Mouse (Mus musculus) neural tube, embryonic 10.5 days (tissue): ENCODE data around the gene Capzb.

Experiments used
- DNase-seq: peaks from one replicate; pipeline ENCODE4 v3.0.0-alpha.2; 2017; ENCODE audit warnings: low spot score; ENCODE audit errors: extremely low spot score

The Capzb gene

DNA sequence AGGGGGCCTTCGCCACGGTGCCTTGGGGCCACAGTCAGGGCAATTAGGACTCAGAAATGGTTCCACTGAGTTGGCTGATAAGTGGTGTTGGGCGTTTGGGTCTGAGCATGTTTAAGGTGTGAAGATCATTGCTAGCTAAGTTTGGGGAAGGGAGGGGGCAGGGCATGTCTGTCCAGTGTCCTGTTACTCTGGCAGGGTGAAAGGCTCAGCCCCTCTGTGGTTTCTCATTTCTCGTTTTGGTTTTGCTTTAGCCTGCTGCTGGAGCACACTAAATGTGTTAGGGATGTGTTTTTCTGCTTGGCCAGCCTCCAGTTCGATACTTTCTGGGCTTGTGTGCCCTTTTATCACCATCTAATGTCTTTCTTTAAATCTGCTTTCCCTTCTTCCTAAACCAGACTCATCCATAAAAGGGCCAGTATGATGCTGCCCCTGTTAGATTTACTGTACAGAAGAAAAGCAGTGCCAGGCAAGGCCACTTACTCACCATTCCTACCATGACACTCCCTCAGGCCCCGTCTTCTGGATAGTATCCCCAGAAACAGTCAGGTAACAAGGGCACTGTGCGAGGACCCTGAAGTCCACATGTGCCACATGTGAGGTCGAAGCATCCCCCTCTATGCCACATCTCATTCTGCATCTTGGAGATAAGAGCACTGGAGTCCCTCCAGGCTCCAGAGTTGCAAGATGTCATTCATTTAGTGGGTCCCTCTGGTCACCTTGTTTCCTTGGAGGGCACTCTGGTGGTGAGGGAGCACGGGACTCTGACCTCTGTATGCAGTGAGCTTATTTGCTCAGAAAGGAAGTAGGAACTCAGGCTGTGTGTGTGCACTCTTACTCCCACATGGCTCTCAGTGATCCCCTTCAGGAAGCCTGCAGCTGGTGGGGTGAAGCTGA lies 15.8 kb downstream of the Capzb start:
- DNase-seq, result no peak

DNA sequence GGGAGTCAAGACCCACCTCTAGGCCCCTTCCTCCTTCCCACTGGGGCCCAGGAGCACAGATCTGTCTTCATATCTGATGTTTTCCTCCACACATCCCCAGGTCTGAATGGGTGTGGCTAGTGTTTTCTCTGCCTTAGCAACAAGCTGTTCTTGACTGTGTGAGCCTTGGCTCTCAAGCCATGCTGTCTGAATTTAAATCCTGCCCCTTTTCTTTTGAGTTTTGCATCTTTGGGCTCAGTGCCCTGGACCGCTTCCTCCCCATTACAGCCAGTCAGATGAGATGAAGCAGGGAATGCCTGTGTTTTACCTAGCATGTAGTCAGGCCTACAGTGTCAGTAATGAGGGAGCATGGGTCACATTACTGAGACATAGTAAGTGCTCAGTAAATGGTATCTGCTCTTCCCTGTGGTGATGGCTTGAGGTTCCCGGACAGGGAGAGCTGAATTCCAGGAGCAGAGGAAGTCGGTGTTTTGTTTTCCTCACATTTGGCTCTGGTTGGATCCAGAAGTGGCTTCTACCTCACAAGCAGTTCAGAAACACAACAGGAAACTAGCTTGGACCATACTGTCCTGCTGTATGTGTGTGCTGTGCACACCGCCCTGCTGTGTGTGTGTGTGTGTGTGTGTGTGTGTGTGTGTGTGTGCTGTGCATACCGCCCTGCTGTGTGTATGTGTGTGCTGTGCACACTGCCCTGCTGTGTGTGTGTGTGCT lies 16.6 kb downstream of the Capzb start:
- no peak for DNase-seq

DNA sequence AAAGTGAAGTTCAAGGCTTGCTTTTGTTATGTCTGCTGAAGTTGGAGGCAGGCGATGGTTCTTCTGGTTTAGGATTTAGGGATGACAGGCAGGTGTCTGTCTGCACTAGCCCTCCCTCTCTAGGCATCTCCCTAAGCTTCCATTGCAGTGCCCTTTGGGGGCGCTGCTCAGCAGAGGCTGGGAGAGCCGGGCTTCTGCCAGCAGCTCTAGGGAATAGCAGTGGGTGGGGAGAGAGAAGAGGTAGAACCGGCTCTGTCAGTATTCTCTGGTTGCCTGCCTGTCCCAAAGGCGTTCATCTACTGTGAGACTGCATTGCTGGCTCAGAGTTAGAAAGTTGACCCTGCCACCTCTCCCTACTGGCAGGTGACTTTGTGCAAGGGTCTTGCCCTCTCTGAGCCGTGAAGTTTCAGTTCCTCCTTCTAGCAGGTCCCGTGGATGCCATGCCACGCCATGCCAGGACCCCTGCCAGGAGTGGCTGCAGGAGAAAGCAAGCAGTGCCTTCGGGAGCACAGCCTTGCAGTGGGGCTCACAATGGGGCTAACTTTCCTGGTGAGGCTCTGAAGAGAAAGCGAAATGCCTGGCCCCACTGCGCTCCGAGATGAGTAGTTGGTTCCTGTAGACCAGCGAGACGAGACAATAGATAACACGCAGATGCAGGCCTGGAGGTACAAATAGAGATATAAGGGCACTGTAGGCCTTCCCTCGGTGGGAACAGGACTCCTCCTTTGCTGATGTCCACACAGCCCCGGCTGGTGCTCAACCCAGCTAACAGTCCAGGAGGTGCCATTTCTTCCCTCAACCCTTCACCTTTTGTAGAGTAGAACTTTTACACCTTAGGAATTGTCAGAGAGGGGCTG lies 19.5 kb downstream of the Capzb start:
- DNase-seq, result no peak

DNA sequence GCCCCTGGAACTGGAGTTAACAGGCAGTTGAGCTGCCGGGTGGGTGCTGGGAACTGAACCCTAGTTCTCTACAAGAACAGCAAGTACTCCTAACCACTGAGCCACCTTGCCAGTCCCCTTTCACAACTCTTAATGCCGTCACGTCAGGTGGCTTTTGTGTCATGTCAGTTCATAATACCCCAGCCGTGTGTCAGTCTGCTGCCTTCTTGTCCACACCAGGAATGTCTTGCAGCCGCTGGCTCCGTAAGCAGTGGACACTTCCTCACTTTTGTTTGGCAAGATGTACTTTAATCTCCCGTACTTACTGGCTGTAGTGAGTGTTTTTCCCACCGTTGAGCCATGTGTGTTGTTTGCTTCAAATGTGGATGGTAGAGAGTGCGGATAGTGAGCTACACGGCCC lies 20.4 kb downstream of the Capzb start:
- no peak for DNase-seq

DNA sequence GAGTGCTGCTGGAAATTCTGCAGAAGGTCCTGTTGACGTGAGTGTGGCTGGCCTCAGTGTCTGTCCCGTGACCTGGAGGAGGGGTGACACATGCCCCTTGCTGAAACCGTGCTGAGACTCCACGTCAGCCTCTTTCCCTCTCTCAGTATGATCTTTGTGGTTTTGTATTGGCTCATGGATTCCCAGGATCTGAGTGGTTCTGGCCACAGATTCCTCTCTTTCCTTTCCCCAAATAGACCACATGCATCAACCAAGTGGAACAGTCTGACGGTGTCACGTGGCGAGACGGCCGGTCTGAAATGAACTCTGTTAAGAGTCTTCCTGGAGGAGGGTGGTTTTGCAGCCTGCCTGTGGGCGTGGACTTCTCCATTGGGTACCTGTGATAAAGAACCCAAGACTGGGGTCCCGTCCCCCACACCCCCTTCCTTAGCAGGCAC lies 21.3 kb downstream of the Capzb start:
- DNase-seq, result no peak

DNA sequence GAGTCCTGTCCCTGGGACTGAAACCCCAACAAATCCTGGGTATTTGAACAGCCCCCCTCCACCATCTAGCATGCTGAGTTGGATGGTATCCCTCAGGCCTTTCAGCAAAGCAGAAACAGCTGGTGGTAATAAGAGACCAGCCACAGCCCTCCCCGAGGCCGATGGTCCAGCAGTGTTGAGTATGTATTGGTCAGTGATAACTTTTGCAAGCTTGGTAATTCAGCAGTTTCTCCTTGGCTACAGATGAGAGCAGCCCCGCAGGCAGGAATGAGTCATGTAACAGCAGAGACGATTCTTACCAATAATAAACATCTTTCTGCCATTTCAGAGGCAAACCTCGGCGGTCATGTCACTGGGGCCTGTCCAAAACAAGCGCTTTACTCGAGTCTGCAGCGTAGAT lies 23.9 kb downstream of the Capzb start:
- DNase-seq, result no peak

DNA sequence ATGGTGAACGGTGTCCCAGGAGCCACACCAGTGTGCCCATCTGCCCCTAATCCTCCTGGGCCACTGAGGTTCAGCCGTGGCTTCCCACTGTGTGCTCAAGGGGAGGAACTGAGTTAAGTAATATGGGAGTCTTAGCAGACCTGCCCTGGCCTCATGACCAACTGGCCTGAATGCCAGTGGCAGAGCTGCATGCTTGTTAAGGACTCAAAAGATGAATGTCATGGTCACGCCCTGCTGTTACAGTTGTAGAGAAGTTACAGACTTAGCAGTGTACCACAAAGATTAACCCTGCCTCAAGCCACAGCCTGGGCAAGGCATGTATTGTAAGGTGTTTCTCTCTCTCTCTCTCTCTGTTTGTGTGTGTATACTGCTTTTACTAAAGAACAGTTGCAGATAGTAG lies 25.8 kb downstream of the Capzb start:
- DNase-seq, result no peak

DNA sequence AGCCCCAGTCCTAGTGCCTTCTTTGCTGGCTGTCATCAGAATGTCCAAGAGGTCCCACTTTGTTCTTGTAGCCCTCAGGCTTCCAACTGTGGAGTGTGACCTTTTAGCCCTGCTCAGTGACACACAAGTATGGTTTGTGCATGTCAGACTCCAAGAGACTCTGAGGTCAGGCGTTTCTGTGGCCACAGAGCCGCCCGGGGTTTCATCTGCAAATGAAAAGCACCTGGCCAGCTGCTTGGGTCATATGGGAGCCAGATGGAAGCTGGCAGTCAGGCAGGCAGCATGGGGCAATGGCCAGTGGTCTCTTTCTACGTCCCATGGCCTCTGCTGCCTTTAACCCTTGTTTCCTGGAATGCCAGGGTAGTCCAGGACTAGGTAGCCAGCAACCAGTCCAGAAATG lies 27.0 kb downstream of the Capzb start:
- DNase-seq, result peak; percentile 56

DNA sequence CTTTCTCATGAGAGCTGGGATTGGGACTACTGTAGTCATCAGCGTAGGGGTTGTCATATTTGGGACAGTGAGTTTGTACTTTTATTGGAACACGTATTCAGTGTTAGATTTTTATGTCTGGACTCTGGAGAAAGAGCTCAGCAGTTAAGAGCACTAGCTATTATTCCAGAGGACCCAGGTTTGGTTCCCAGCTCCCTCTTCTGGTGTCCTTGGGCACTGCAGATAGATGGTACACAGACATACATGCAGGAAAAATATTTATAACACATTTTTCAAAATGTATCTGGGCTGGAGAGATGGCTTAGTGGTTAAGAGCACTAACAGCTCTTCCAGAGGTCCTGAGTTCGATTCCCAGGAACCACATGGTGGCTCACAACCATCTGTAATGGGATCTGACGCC lies 28.3 kb downstream of the Capzb start:
- DNase-seq, result no peak

DNA sequence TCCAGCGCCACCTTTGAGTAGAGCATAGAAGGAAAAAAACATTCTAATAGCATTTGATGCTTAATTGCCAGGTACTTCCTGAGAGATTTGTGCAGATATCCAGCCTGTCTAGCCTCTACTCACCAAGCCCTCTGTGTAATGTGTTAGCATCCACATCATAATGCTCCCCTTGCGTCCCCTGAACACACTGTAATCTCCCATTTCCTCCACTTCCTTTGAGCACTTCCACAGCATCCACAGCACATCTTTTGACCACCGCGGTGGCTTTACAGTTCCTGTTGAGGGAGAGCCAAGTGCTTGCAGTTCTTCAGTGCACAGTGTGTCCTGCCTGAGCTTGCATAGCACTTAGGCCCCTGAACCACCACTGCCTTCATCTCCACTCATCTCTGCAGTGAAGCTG lies 29.1 kb downstream of the Capzb start:
- no peak for DNase-seq

DNA sequence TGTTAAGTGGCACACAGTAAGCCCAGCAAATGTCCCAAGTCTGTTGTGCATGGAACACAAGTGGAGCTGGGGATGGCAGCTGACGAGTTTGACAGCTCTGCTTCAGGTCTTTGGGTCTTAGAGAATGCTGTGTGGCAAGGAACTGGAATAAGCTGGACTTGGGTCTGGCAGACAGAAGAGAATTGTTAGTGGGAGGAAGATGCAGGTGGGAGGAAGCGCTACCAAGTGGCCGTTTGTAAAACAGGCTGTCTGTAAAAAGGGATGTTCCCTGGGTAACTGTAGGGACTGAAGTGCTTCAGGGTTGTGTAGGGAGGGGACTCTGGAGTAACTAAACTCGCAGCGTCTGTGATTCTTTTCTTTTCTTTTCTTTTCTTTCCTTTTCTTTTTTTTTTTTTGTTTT lies 32.4 kb downstream of the Capzb start:
- no peak for DNase-seq

DNA sequence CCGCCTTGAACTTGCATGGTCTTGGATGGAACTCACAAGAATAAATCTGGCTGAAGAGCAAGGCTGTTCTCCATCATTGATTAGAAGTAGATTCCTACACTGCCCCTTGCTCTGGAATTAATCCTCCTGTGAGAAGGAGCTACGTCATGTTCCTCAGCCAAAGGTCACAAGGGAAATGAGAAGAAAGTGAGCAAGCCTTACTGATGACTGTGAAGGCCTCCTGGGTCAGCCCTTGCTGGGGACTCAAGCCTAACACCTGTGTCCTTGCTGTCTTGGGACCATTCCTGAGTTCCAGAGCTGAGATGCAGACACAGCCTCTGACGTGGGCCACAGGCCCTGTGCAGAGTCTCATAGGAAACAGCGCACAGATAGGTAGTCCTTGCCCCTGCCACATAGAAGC lies 33.2 kb downstream of the Capzb start:
- no peak for DNase-seq

DNA sequence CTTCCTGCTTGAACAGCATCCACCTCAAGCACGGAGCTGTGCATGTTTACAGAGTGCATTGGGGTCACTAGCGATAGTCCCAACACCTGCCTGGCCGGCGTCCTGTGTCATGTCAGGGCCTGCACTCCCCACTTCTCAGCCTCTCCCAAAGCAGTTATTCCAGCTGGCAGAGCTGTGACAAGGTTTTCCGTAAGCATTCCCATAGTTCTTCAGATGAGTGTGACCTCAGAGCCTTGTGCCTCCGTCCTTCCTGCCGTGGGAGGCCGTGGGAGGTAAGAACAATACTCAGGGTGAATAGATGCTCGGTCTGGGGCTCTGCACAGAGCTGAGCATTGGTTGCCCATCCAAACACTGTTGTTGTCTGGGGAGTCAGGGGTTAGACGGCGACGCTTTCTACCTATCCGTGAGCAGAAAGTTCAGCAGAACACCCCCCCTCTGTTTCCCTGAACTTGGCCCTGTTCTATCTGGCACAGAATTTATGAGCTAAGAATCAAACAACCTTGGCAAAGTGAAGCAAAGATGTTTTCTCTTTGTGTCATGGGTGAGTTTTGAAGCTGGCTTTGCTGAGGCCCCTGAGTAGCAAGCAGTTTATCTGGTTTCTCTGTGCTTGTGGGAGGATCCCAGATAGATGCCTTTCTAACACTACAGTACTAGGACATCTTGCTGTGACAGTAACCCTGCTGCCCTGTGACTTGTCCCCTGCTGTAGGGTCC lies 34.0 kb downstream of the Capzb start:
- no peak for DNase-seq

DNA sequence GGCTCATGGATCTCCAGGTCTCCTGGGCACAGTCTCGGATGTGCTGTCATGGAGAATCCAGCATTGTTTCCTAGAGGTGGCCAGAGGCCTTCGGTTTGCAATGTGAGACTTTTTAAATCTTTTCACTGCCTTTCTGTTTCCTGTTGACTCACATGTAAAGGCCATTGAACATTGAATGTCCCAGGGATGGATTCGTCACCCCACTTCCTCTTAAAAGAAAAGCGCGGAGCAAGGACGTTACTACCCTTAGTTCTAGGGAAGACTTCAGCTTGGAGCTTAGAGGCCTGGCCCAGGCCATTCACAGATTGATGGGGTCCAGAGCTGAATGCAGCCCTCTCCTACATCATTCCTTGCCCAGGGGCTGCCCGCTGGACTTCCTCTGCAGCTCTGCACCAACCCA lies 35.2 kb downstream of the Capzb start:
- no peak for DNase-seq

DNA sequence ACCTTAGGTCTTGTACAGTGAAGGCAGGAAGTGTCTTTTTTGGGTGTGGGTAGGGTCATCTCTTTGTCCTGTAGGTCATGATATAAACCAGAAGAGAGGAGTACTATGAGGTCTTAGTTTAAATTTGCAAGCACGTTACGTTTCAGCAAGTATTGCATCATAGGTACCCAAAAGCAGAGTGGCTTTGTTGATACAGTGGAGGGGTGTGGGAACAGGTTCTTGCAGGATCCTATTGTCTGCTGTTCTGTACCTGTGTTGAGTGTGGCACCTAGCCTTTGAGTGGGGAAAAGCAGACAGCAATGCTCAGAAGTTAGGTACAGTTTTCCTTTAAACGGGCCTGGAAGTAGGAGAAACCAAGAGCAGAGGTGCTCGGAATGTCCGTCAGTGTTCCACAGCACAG lies 36.6 kb downstream of the Capzb start:
- DNase-seq, result no peak

DNA sequence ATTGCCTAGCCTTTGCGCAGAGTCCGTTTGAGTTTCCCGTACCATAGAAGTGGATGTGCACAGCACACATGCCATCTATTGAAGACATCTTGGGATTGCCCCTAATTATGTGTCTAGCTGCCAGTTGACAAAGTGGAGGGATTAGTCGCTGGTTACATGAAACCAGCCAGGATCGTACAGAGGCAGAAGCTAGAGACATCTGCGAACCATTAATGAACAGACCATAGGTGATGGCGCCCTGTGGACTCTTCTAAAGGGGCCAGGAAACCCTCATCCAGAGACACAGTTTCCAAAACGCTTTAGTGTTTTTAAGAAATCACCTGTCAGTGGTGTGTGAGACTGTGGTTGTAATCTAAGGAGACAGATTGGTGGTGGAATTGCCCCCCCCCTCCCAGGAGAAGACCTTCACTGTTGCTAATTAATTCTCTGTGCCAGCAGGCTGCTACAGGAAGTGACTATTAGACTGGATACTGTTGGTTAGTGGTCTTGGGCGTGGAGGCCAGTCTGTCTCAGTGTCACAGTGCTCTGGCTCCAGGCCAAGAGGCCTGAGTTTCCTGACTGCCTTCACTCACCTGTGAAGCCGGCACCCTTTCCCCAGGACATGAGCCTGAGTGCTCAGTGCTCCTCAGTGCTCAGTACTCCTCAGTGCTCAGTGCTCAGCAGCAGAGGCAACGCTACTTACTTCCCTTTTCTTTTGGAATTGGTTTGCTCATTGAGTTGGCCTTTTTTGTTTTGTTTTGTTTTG lies 37.8 kb downstream of the Capzb start:
- DNase-seq, result no peak

DNA sequence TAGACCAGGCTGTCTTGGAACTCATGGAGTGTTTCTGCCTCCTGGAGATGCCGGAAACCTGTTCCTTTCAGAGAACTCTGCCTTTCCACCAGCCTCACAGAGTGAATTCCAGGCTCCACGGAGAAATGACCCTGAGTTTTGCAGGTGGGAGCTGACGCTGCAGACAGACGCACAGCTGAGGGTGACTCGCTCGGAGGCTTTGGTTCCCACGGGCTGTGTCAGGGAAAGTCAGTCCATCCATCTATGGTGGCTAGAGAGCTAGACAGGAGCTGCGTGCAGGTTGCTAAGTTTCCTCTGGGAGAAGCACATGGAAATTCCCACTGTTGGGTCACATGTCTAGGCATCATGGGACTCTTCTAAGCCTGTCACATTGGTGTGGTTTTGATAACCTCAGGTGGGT lies 38.5 kb downstream of the Capzb start:
- DNase-seq, result no peak

DNA sequence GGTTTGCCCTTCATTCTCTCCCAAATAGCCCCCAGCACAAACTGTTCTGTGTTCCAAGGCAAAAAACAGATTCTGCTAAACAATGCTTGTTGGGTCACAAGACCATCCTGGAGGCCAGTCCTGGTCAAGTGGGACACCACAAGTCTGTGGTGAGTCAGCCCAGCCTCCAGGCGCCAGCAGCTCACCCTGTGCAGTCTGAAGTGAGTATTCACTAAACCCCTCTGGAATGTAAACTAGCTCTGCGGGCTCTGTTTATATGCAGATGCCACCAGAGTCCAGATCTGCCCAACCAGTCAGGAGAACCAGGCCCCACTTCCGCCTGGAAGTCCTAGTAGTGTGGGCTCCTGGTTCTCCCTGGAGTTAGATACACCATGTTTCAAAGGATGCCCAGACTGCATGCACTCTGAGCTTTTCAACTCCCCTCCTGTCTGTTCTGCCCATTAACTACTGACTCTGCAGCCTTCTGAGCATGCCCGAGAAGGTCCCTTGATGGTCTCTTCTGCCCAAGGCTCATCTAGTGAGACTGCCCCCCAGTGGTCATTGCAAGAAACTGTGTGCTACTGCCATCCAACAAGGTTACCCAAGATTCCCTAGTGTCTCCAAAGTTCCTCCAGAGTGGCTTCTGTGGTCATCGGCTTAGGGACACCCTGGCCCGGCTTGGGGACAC lies 39.9 kb downstream of the Capzb start:
- DNase-seq, result no peak

DNA sequence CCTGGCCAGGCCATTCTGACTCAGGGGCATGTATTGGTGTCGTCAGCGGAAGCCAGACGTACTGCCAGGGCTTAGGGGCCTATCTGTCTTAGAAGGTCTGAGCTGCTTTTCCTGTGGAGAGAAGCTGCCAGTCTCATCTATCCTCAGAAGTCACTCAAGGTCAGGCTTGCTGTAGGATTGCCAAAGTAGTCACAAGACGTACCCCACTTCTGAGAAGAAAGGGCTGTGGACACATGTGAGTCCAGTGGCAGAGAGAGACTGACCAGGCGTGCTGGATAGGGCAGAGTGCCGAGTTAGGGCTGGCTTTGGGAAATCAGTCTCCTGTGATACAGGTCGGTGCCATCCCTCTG lies 40.4 kb downstream of the Capzb start:
- no peak for DNase-seq

DNA sequence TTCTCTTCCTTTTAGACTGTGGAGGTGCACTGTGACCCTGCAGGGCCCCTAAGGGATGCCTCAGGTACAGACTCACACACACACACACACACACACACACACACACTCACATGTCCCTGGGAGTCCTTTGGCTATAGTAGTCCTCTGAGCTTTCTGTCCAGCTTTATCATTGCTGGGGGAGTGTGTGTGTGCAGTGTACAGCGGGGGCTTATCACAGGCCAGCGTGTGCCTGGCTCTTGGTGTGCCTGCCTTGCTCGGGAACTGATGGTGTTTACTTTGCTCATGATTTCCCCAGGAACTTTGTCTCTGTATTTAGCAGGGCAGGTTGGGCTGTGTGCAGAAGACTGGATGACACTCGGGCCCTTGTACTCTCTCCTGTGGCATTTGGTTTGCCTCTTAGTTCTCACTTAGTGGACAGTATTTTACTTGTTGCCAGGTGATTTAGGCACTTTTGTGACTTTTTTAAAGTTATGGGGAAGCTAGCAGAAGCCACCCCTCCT lies 41.1 kb downstream of the Capzb start:
- no peak for DNase-seq
